Mouse (Mus musculus): ENCODE measurements around the gene Tenm4. TPM values are rescaled to one million over a fixed set of nuclear protein-coding genes. Genes with fewer than 3 reads are reported as not detected.

Tenm4 gene
- total RNA-seq, 1 experiment: 38.9 TPM

GRCm38 (mm10) chr7:96701097-96701845, 530.2 kb downstream of the Tenm4 start:
- H3K4me1 ChIP-seq (ENCODE audit: control insufficient read depth in 2 of 2, insufficient read depth in 2 of 2, low read length in 2 of 2, poor library complexity in 1 of 2): no peaks in the 10 kb centered on the region
- H3K27ac ChIP-seq (ENCODE audit: insufficient read depth, low read depth, low read length, poor library complexity, severe bottlenecking): no peak overlapping the region
- H3K9ac ChIP-seq (ENCODE audit: insufficient read depth, low read depth, low read length, poor library complexity, severe bottlenecking): no peak overlapping the region
- H3K36me3 ChIP-seq (ENCODE audit: control insufficient read depth, insufficient read depth, low read length, poor library complexity, severe bottlenecking): no peaks in the 10 kb centered on the region
- DNase-seq (ENCODE audit: low read depth, low spot score): no peak
- in situ Hi-C loops (cut with MboI; ENCODE audit: low sequenced_read_pairs in 2 of 2, unreplicated experiment in 2 of 2): no loop called here
- H3K9me3 ChIP-seq (ENCODE audit: control insufficient read depth, insufficient read depth, low read depth, low read length): no peaks in the 10 kb centered on the region
- no peak overlapping the region for H3K4me3 ChIP-seq (ENCODE audit: insufficient read depth in 1 of 2, low read depth in 1 of 2, low read length in 2 of 2, poor library complexity in 1 of 2, severe bottlenecking in 1 of 2)
- no peak for TF ChIP-seq HCFC1 (IDR thresholded peaks at IDR 0.05; ENCODE audit: borderline replicate concordance, insufficient read depth, low read length)
- TF ChIP-seq MAFK (IDR thresholded peaks at IDR 0.05; ENCODE audit: insufficient read depth, low read depth, low read length): no peak
- no peak for TF ChIP-seq ZC3H11A (IDR thresholded peaks at IDR 0.05; ENCODE audit: borderline replicate concordance, low read depth, low read length)
- no peak for TF ChIP-seq ZNF384 (IDR thresholded peaks at IDR 0.05; ENCODE audit: low read depth, low read length)
- no peak for TF ChIP-seq CHD2 (IDR thresholded peaks at IDR 0.05; ENCODE audit: low read depth, low read length)

- H3K4me3 ChIP-seq (ENCODE audit: insufficient read depth in 1 of 2, low read depth in 1 of 2, low read length in 2 of 2, poor library complexity in 1 of 2, severe bottlenecking in 1 of 2): no peak overlapping the region
- H3K9me3 ChIP-seq (ENCODE audit: control insufficient read depth, insufficient read depth, low read depth, low read length): no peaks in the 10 kb centered on the region
- H3K4me1 ChIP-seq (ENCODE audit: control insufficient read depth in 2 of 2, insufficient read depth in 2 of 2, low read length in 2 of 2, poor library complexity in 1 of 2): no peaks in the 10 kb centered on the region
- in situ Hi-C loops (cut with MboI; ENCODE audit: low sequenced_read_pairs in 2 of 2, unreplicated experiment in 2 of 2): no loop called here
- no peaks in the 10 kb centered on the region for H3K36me3 ChIP-seq (ENCODE audit: control insufficient read depth, insufficient read depth, low read length, poor library complexity, severe bottlenecking)
- DNase-seq (ENCODE audit: low read depth, low spot score): no peak
- TF ChIP-seq CHD2 (IDR thresholded peaks at IDR 0.05; ENCODE audit: low read depth, low read length) (no peak), ZNF384 (IDR thresholded peaks at IDR 0.05; ENCODE audit: low read depth, low read length) (no peak), ZC3H11A (IDR thresholded peaks at IDR 0.05; ENCODE audit: borderline replicate concordance, low read depth, low read length) (no peak), HCFC1 (IDR thresholded peaks at IDR 0.05; ENCODE audit: borderline replicate concordance, insufficient read depth, low read length) (no peak), MAFK (IDR thresholded peaks at IDR 0.05; ENCODE audit: insufficient read depth, low read depth, low read length) (no peak)
- no peak overlapping the region for H3K9ac ChIP-seq (ENCODE audit: insufficient read depth, low read depth, low read length, poor library complexity, severe bottlenecking)
- no peak overlapping the region for H3K27ac ChIP-seq (ENCODE audit: insufficient read depth, low read depth, low read length, poor library complexity, severe bottlenecking)
Measured at GRCm38 (mm10) chr7:96703958-96704357, 532.9 kb downstream of the Tenm4 start.

GRCm38 (mm10) chr7:96705307-96706129, 534.5 kb downstream of the Tenm4 start:
- no peak overlapping the region for H3K4me3 ChIP-seq (ENCODE audit: insufficient read depth in 1 of 2, low read depth in 1 of 2, low read length in 2 of 2, poor library complexity in 1 of 2, severe bottlenecking in 1 of 2)
- no peaks in the 10 kb centered on the region for H3K36me3 ChIP-seq (ENCODE audit: control insufficient read depth, insufficient read depth, low read length, poor library complexity, severe bottlenecking)
- H3K27ac ChIP-seq (ENCODE audit: insufficient read depth, low read depth, low read length, poor library complexity, severe bottlenecking): no peak overlapping the region
- no peak for TF ChIP-seq ZNF384 (IDR thresholded peaks at IDR 0.05; ENCODE audit: low read depth, low read length)
- no peak for TF ChIP-seq CHD2 (IDR thresholded peaks at IDR 0.05; ENCODE audit: low read depth, low read length)
- TF ChIP-seq HCFC1 (IDR thresholded peaks at IDR 0.05; ENCODE audit: borderline replicate concordance, insufficient read depth, low read length): no peak
- TF ChIP-seq ZC3H11A (IDR thresholded peaks at IDR 0.05; ENCODE audit: borderline replicate concordance, low read depth, low read length): no peak
- no peak for TF ChIP-seq MAFK (IDR thresholded peaks at IDR 0.05; ENCODE audit: insufficient read depth, low read depth, low read length)
- in situ Hi-C loops (cut with MboI; ENCODE audit: low sequenced_read_pairs in 2 of 2, unreplicated experiment in 2 of 2): no loop called here
- no peaks in the 10 kb centered on the region for H3K4me1 ChIP-seq (ENCODE audit: control insufficient read depth in 2 of 2, insufficient read depth in 2 of 2, low read length in 2 of 2, poor library complexity in 1 of 2)
- H3K9me3 ChIP-seq (ENCODE audit: control insufficient read depth, insufficient read depth, low read depth, low read length): no peaks in the 10 kb centered on the region
- no peak overlapping the region for H3K9ac ChIP-seq (ENCODE audit: insufficient read depth, low read depth, low read length, poor library complexity, severe bottlenecking)
- DNase-seq (ENCODE audit: low read depth, low spot score): no peak

- in situ Hi-C loops (cut with MboI; ENCODE audit: low sequenced_read_pairs in 2 of 2, unreplicated experiment in 2 of 2): no loop called here
- H3K36me3 ChIP-seq (ENCODE audit: control insufficient read depth, insufficient read depth, low read length, poor library complexity, severe bottlenecking): no peaks in the 10 kb centered on the region
Measured at GRCm38 (mm10) chr7:96706531-96706930, 535.5 kb downstream of the Tenm4 start.

More at GRCm38 (mm10) chr7:96706531-96706930, 535.5 kb downstream of the Tenm4 start:
- Histone ChIP-seq H3K9me3 (ENCODE audit: control insufficient read depth, insufficient read depth, low read depth, low read length) (no peaks in the 10 kb centered on the region), H3K27ac (ENCODE audit: insufficient read depth, low read depth, low read length, poor library complexity, severe bottlenecking) (no peak overlapping the region), H3K4me1 (ENCODE audit: control insufficient read depth in 2 of 2, insufficient read depth in 2 of 2, low read length in 2 of 2, poor library complexity in 1 of 2) (no peaks in the 10 kb centered on the region), H3K9ac (ENCODE audit: insufficient read depth, low read depth, low read length, poor library complexity, severe bottlenecking) (no peak overlapping the region), H3K4me3 (ENCODE audit: insufficient read depth in 1 of 2, low read depth in 1 of 2, low read length in 2 of 2, poor library complexity in 1 of 2, severe bottlenecking in 1 of 2) (no peak overlapping the region)
- no peak for DNase-seq (ENCODE audit: low read depth, low spot score)
- TF ChIP-seq MAFK (IDR thresholded peaks at IDR 0.05; ENCODE audit: insufficient read depth, low read depth, low read length) (no peak), CHD2 (IDR thresholded peaks at IDR 0.05; ENCODE audit: low read depth, low read length) (no peak)
